Mouse (Mus musculus): ENCODE measurements around the gene Tnfrsf13c. TPM values are rescaled to one million over a fixed set of nuclear protein-coding genes. Genes with fewer than 3 reads are reported as not detected.

Tnfrsf13c gene
- polyA plus RNA-seq, 1 experiment from 2014 or later = 0.10 TPM

- no peak for ATAC-seq
- Histone ChIP-seq H3K36me3 (ENCODE audit: control insufficient read depth, insufficient read depth) (no peaks in the 10 kb centered on the region), H3K4me3 (replicated peaks; ENCODE audit: low read length) (no peak overlapping the region), H3K9me3 (ENCODE audit: control insufficient read depth, low read length) (no peaks in the 10 kb centered on the region), H3K27ac (ENCODE audit: low read length) (no peak overlapping the region), H3K4me1 (replicated peaks; ENCODE audit: control insufficient read depth, insufficient read depth, low read length) (peaks cover 9% of the 10 kb centered on the region), H3K27me3 (replicated peaks; ENCODE audit: control insufficient read depth, insufficient read depth, low read length) (no peaks in the 10 kb centered on the region), H3K4me2 (ENCODE audit: low read length) (no peak overlapping the region), H3K9ac (replicated peaks; ENCODE audit: low read depth, low read length) (no peak overlapping the region)
- WGBS = 71% methylated on average over 4 of the region's 4 CpGs
Observed at GRCm38 (mm10) chr15:82232651-82233050, 8.5 kb upstream of the Tnfrsf13c start.

GRCm38 (mm10) chr15:82231591-82232378, 7.6 kb upstream of the Tnfrsf13c start:
- ATAC-seq = peak; percentile 47
- H3K9ac ChIP-seq (replicated peaks; ENCODE audit: low read depth, low read length) = no peak overlapping the region

GRCm38 (mm10) chr15:82231100-82231499, 6.9 kb upstream of the Tnfrsf13c start:
- Histone ChIP-seq H3K36me3 (ENCODE audit: control insufficient read depth, insufficient read depth) (no peaks in the 10 kb centered on the region), H3K27me3 (replicated peaks; ENCODE audit: control insufficient read depth, insufficient read depth, low read length) (no peaks in the 10 kb centered on the region), H3K4me1 (replicated peaks; ENCODE audit: control insufficient read depth, insufficient read depth, low read length) (peaks cover 9% of the 10 kb centered on the region), H3K4me3 (replicated peaks; ENCODE audit: low read length) (no peak overlapping the region), H3K9me3 (ENCODE audit: control insufficient read depth, low read length) (no peaks in the 10 kb centered on the region), H3K9ac (replicated peaks; ENCODE audit: low read depth, low read length) (no peak overlapping the region), H3K27ac (ENCODE audit: low read length) (no peak overlapping the region), H3K4me2 (ENCODE audit: low read length) (no peak overlapping the region)
- 92% methylated on average over 3 of the region's 4 CpGs for WGBS
- peak; percentile 43; the same call in 1 of the 2 replicates for ATAC-seq

More at GRCm38 (mm10) chr15:82231591-82232378, 7.6 kb upstream of the Tnfrsf13c start:
- no peak overlapping the region for H3K4me2 ChIP-seq (ENCODE audit: low read length)
- no peaks in the 10 kb centered on the region for H3K36me3 ChIP-seq (ENCODE audit: control insufficient read depth, insufficient read depth)
- H3K9me3 ChIP-seq (ENCODE audit: control insufficient read depth, low read length) = no peaks in the 10 kb centered on the region
- H3K4me1 ChIP-seq (replicated peaks; ENCODE audit: control insufficient read depth, insufficient read depth, low read length) = peaks cover 9% of the 10 kb centered on the region
- no peak overlapping the region for H3K27ac ChIP-seq (ENCODE audit: low read length)
- no peaks in the 10 kb centered on the region for H3K27me3 ChIP-seq (replicated peaks; ENCODE audit: control insufficient read depth, insufficient read depth, low read length)
- 44% methylated on average over 11 of the region's 11 CpGs for WGBS
- H3K4me3 ChIP-seq (replicated peaks; ENCODE audit: low read length) = no peak overlapping the region

- Histone ChIP-seq H3K36me3 (ENCODE audit: control insufficient read depth, insufficient read depth) (no peaks in the 10 kb centered on the region), H3K27ac (ENCODE audit: low read length) (no peak overlapping the region), H3K4me1 (replicated peaks; ENCODE audit: control insufficient read depth, insufficient read depth, low read length) (peaks cover 9% of the 10 kb centered on the region), H3K9ac (replicated peaks; ENCODE audit: low read depth, low read length) (no peak overlapping the region), H3K27me3 (replicated peaks; ENCODE audit: control insufficient read depth, insufficient read depth, low read length) (no peaks in the 10 kb centered on the region), H3K4me2 (ENCODE audit: low read length) (no peak overlapping the region), H3K9me3 (ENCODE audit: control insufficient read depth, low read length) (no peaks in the 10 kb centered on the region), H3K4me3 (replicated peaks; ENCODE audit: low read length) (no peak overlapping the region)
- 62% methylated on average over 6 of the region's 6 CpGs for WGBS
- ATAC-seq = no peak
Observed at GRCm38 (mm10) chr15:82230098-82230611, 6.0 kb upstream of the Tnfrsf13c start.

- no peak overlapping the region for H3K4me3 ChIP-seq (replicated peaks; ENCODE audit: low read length)
- ATAC-seq = no peak
- WGBS = 35% methylated on average over 11 of the region's 11 CpGs
- H3K4me2 ChIP-seq (ENCODE audit: low read length) = no peak overlapping the region
- H3K9me3 ChIP-seq (ENCODE audit: control insufficient read depth, low read length) = no peaks in the 10 kb centered on the region
- H3K9ac ChIP-seq (replicated peaks; ENCODE audit: low read depth, low read length) = no peak overlapping the region
- no peaks in the 10 kb centered on the region for H3K27me3 ChIP-seq (replicated peaks; ENCODE audit: control insufficient read depth, insufficient read depth, low read length)
- no peak overlapping the region for H3K27ac ChIP-seq (ENCODE audit: low read length)
- H3K36me3 ChIP-seq (ENCODE audit: control insufficient read depth, insufficient read depth) = no peaks in the 10 kb centered on the region
- H3K4me1 ChIP-seq (replicated peaks; ENCODE audit: control insufficient read depth, insufficient read depth, low read length) = peaks cover 9% of the 10 kb centered on the region
Observed at GRCm38 (mm10) chr15:82229542-82230045, 5.4 kb upstream of the Tnfrsf13c start.

- 87% methylated on average over 5 of the region's 5 CpGs for WGBS
Observed at GRCm38 (mm10) chr15:82225769-82226168, 1.6 kb upstream of the Tnfrsf13c start.

GRCm38 (mm10) chr15:82224602-82225215, 540 bp upstream of the Tnfrsf13c start:
- H3K27ac ChIP-seq (ENCODE audit: low read length) = no peak overlapping the region
- H3K4me1 ChIP-seq (replicated peaks; ENCODE audit: control insufficient read depth, insufficient read depth, low read length) = peaks cover 9% of the 10 kb centered on the region
- H3K9ac ChIP-seq (replicated peaks; ENCODE audit: low read depth, low read length) = no peak overlapping the region
- ATAC-seq = no peak
- H3K27me3 ChIP-seq (replicated peaks; ENCODE audit: control insufficient read depth, insufficient read depth, low read length) = peaks cover 3% of the 10 kb centered on the region; the same call in 1 of the 2 replicates
- no peak overlapping the region; the same call in 1 of the 2 replicates for H3K4me3 ChIP-seq (replicated peaks; ENCODE audit: low read length)
- no peak overlapping the region for H3K4me2 ChIP-seq (ENCODE audit: low read length)
- H3K36me3 ChIP-seq (ENCODE audit: control insufficient read depth, insufficient read depth) = no peaks in the 10 kb centered on the region
- WGBS = 30% methylated on average over 7 of the region's 7 CpGs
- H3K9me3 ChIP-seq (ENCODE audit: control insufficient read depth, low read length) = no peaks in the 10 kb centered on the region

More at GRCm38 (mm10) chr15:82225769-82226168, 1.6 kb upstream of the Tnfrsf13c start:
- no peak overlapping the region for H3K4me3 ChIP-seq (replicated peaks; ENCODE audit: low read length)
- H3K4me2 ChIP-seq (ENCODE audit: low read length) = no peak overlapping the region
- no peak for ATAC-seq
- H3K27ac ChIP-seq (ENCODE audit: low read length) = no peak overlapping the region
- H3K36me3 ChIP-seq (ENCODE audit: control insufficient read depth, insufficient read depth) = no peaks in the 10 kb centered on the region
- peaks cover 3% of the 10 kb centered on the region; the same call in 1 of the 2 replicates for H3K27me3 ChIP-seq (replicated peaks; ENCODE audit: control insufficient read depth, insufficient read depth, low read length)
- peaks cover 9% of the 10 kb centered on the region for H3K4me1 ChIP-seq (replicated peaks; ENCODE audit: control insufficient read depth, insufficient read depth, low read length)
- no peak overlapping the region for H3K9ac ChIP-seq (replicated peaks; ENCODE audit: low read depth, low read length)
- no peaks in the 10 kb centered on the region for H3K9me3 ChIP-seq (ENCODE audit: control insufficient read depth, low read length)

GRCm38 (mm10) chr15:82223251-82223650, 918 bp downstream of the Tnfrsf13c start:
- ATAC-seq = no peak
- WGBS = 66% methylated on average over 7 of the region's 7 CpGs
- Histone ChIP-seq H3K4me1 (replicated peaks; ENCODE audit: control insufficient read depth, insufficient read depth, low read length) (peaks cover 11% of the 10 kb centered on the region), H3K4me2 (ENCODE audit: low read length) (no peak overlapping the region), H3K27me3 (replicated peaks; ENCODE audit: control insufficient read depth, insufficient read depth, low read length) (peaks cover 3% of the 10 kb centered on the region; the same call in 1 of the 2 replicates), H3K4me3 (replicated peaks; ENCODE audit: low read length) (no peak overlapping the region), H3K9ac (replicated peaks; ENCODE audit: low read depth, low read length) (no peak overlapping the region), H3K9me3 (ENCODE audit: control insufficient read depth, low read length) (no peaks in the 10 kb centered on the region), H3K27ac (ENCODE audit: low read length) (no peak overlapping the region), H3K36me3 (ENCODE audit: control insufficient read depth, insufficient read depth) (no peaks in the 10 kb centered on the region)

All from forebrain, embryonic 16.5 days (tissue).